Mouse (Mus musculus) kidney, postnatal 10 days (tissue): ENCODE data around the gene Slc45a3.

Experiments
- DNase-seq: peaks from one replicate; pipeline ENCODE4 v3.0.0; 2021; ENCODE audit warnings: mixed read lengths

Slc45a3 gene

GRCm38 (mm10) chr1:131962606-131963084 is at the start of gene Slc45a3:
Gene Slc45a3, plus strand, starts transcription at chr1:131962967.
- DNase-seq = peak; percentile 79

GRCm38 (mm10) chr1:131917634-131918033 is 45.1 kb upstream of the Slc45a3 start:
- no peak for DNase-seq

GRCm38 (mm10) chr1:131919052-131919451 is 43.7 kb upstream of the Slc45a3 start:
- DNase-seq = no peak

GRCm38 (mm10) chr1:131922100-131922499 is 40.7 kb upstream of the Slc45a3 start:
- DNase-seq = no peak

GRCm38 (mm10) chr1:131933471-131933870 is 29.3 kb upstream of the Slc45a3 start:
- DNase-seq = no peak

- peak; percentile 84 for DNase-seq
Measured at GRCm38 (mm10) chr1:131937659-131938305, 25.0 kb upstream of the Slc45a3 start.

- DNase-seq = peak; percentile 33
Measured at GRCm38 (mm10) chr1:131938811-131939210, 24.0 kb upstream of the Slc45a3 start.

GRCm38 (mm10) chr1:131940711-131941244 is 22.0 kb upstream of the Slc45a3 start:
- no peak for DNase-seq

GRCm38 (mm10) chr1:131941501-131941900 is 21.3 kb upstream of the Slc45a3 start:
- DNase-seq = no peak

- peak; percentile 57 for DNase-seq
Measured at GRCm38 (mm10) chr1:131942621-131943590, 19.9 kb upstream of the Slc45a3 start.

GRCm38 (mm10) chr1:131945674-131946440 is 16.9 kb upstream of the Slc45a3 start:
- DNase-seq = no peak

GRCm38 (mm10) chr1:131946462-131947215 is 16.1 kb upstream of the Slc45a3 start:
- DNase-seq = no peak

- no peak for DNase-seq
Measured at GRCm38 (mm10) chr1:131947997-131948525, 14.7 kb upstream of the Slc45a3 start.

GRCm38 (mm10) chr1:131954242-131954865 is 8.4 kb upstream of the Slc45a3 start:
- DNase-seq = no peak

- no peak for DNase-seq
Measured at GRCm38 (mm10) chr1:131955131-131955757, 7.5 kb upstream of the Slc45a3 start.

- no peak for DNase-seq
Measured at GRCm38 (mm10) chr1:131957416-131957815, 5.4 kb upstream of the Slc45a3 start.

GRCm38 (mm10) chr1:131961004-131961403 is 1.8 kb upstream of the Slc45a3 start:
- no peak for DNase-seq

GRCm38 (mm10) chr1:131963085-131963951 is 551 bp downstream of the Slc45a3 start:
- peak; percentile 60 for DNase-seq

- DNase-seq = no peak
Measured at GRCm38 (mm10) chr1:131964100-131964499, 1.3 kb downstream of the Slc45a3 start.

GRCm38 (mm10) chr1:131964580-131964979 is 1.8 kb downstream of the Slc45a3 start:
- no peak for DNase-seq
